14 mouse cellular contexts compared by ENCODE assay signal in the genomic region with DNA sequence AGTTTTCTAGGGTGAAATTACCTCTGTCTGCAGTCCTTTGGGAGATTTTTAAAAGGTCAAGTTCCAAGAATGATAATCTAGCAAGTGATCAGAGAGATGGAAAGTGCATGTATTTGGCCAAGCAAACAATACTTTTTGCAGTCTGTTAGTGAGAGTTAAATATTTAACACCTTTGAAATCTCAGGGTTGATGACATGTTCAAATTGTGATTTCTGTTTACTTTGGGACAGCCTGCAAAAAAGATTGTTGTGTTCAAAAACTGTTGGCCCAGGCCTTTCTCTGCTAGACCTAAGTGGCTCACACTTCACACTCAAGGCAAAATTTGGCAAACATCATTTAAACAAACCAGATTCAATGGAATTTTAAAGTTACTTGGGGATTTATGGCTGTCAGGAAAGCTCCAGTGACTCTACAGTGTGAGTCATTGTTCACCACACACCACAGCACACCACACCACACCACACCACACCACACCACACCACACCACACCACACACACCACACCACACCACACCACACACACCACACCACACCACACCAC.
"Had no signal": no experiment of that assay in that cellular context is flagged by ENCODE, and none has a peak within 500 bp of the region (broad histone marks: within the 10 kb centered on the region; RNA-seq: fewer than 3 reads in every experiment).

No protein-coding gene starts in this region.

- DNase-seq: kidney, adult 8-10 months; kidney, postnatal 14 days; layer of hippocampus, postnatal 36 days; lung, adult 18-20 months; lung, postnatal 36 days; midbrain, embryonic 14.5 days; right cerebral cortex, adult 18-20 months; right cerebral cortex, postnatal 25 days; thymus, postnatal 36 days had no signal

- H3K4me3 ChIP-seq: limb, embryonic 15.5 days; midbrain, embryonic 10.5 days; myocyte; neural tube, embryonic 15.5 days had no signal

- H3K4me2 ChIP-seq: limb, embryonic 15.5 days; neural tube, embryonic 15.5 days had no signal

- H3K27me3 ChIP-seq: limb, embryonic 15.5 days; neural tube, embryonic 15.5 days had no signal

- H3K36me3 ChIP-seq: limb, embryonic 15.5 days; midbrain, embryonic 10.5 days; neural tube, embryonic 15.5 days had no signal

- H3K27ac ChIP-seq: limb, embryonic 15.5 days; liver, embryonic 14.5 days; midbrain, embryonic 10.5 days; neural tube, embryonic 15.5 days had no signal

- H3K9me3 ChIP-seq: limb, embryonic 15.5 days; midbrain, embryonic 10.5 days; neural tube, embryonic 15.5 days had no signal

- H3K9ac ChIP-seq: limb, embryonic 15.5 days; liver, embryonic 14.5 days; neural tube, embryonic 15.5 days had no signal
